Mouse (Mus musculus): Measurements from ENCODE around the gene Miga1. TPM values are rescaled to one million over a fixed set of nuclear protein-coding genes. Genes with fewer than 3 reads are reported as not detected.
"Not testable (repeated sequence)": the region's sequence is repeated elsewhere in the genome, so short reads cannot be mapped to it uniquely, and the experiment has no call there.

The Miga1 gene
- polyA plus RNA-seq, 1 experiment = 5.2 TPM

- no peaks in the 10 kb centered on the region for H3K27me3 ChIP-seq (replicated peaks)
- no peaks in the 10 kb centered on the region for H3K9me3 ChIP-seq
- H3K4me1 ChIP-seq = peaks cover 8% of the 10 kb centered on the region
- no peak overlapping the region for H3K4me3 ChIP-seq (replicated peaks)
- H3K36me3 ChIP-seq (replicated peaks; ENCODE audit: low read length) = peaks cover 53% of the 10 kb centered on the region
- no peak for TF ChIP-seq GATA1 (IDR thresholded peaks at IDR 0.05; ENCODE audit: borderline replicate concordance, low read length)
- no peak for TF ChIP-seq FLI1 (IDR thresholded peaks at IDR 0.05; ENCODE audit: low read length)
Observed at GRCm38 (mm10) chr3:152332545-152333300, 7.5 kb downstream of the Miga1 start.

- TF ChIP-seq FLI1 (IDR thresholded peaks at IDR 0.05; ENCODE audit: low read length) (no peak), GATA1 (IDR thresholded peaks at IDR 0.05; ENCODE audit: borderline replicate concordance, low read length) (no peak)
- Histone ChIP-seq H3K9me3 (no peaks in the 10 kb centered on the region), H3K4me3 (replicated peaks) (no peak overlapping the region), H3K27me3 (replicated peaks) (no peaks in the 10 kb centered on the region), H3K4me1 (peaks cover 8% of the 10 kb centered on the region), H3K36me3 (replicated peaks; ENCODE audit: low read length) (peaks cover 47% of the 10 kb centered on the region)
Observed at GRCm38 (mm10) chr3:152332104-152332503, 8.1 kb downstream of the Miga1 start.

- Histone ChIP-seq H3K4me3 (replicated peaks) (no peak overlapping the region), H3K27me3 (replicated peaks) (no peaks in the 10 kb centered on the region), H3K9me3 (no peaks in the 10 kb centered on the region), H3K4me1 (peaks cover 3% of the 10 kb centered on the region), H3K36me3 (replicated peaks; ENCODE audit: low read length) (peaks cover 34% of the 10 kb centered on the region)
- TF ChIP-seq GATA1 (IDR thresholded peaks at IDR 0.05; ENCODE audit: borderline replicate concordance, low read length) = no peak
- no peak for TF ChIP-seq FLI1 (IDR thresholded peaks at IDR 0.05; ENCODE audit: low read length)
Observed at GRCm38 (mm10) chr3:152321765-152322547, 18.3 kb downstream of the Miga1 start.

- Histone ChIP-seq H3K36me3 (replicated peaks; ENCODE audit: low read length) (peaks cover 34% of the 10 kb centered on the region), H3K27me3 (replicated peaks) (no peaks in the 10 kb centered on the region), H3K4me1 (peaks cover 9% of the 10 kb centered on the region), H3K9me3 (no peaks in the 10 kb centered on the region), H3K4me3 (replicated peaks) (no peak overlapping the region)
- TF ChIP-seq GATA1 (IDR thresholded peaks at IDR 0.05; ENCODE audit: borderline replicate concordance, low read length) = no peak
- no peak for TF ChIP-seq FLI1 (IDR thresholded peaks at IDR 0.05; ENCODE audit: low read length)
Observed at GRCm38 (mm10) chr3:152320972-152321645, 19.1 kb downstream of the Miga1 start.

GRCm38 (mm10) chr3:152316447-152317173 is 23.6 kb downstream of the Miga1 start:
- peaks cover 44% of the 10 kb centered on the region for H3K36me3 ChIP-seq (replicated peaks; ENCODE audit: low read length)
- not testable (repeated sequence) for H3K27me3 ChIP-seq (replicated peaks); H3K4me3 ChIP-seq (replicated peaks); H3K9me3 ChIP-seq
- peaks cover 17% of the 10 kb centered on the region for H3K4me1 ChIP-seq

GRCm38 (mm10) chr3:152315613-152316012 is 24.6 kb downstream of the Miga1 start:
- Histone ChIP-seq H3K9me3 (no peaks in the 10 kb centered on the region), H3K36me3 (replicated peaks; ENCODE audit: low read length) (peaks cover 38% of the 10 kb centered on the region), H3K4me3 (replicated peaks) (no peak overlapping the region), H3K27me3 (replicated peaks) (no peaks in the 10 kb centered on the region), H3K4me1 (peaks cover 17% of the 10 kb centered on the region)
- TF ChIP-seq FLI1 (IDR thresholded peaks at IDR 0.05; ENCODE audit: low read length) (no peak), GATA1 (IDR thresholded peaks at IDR 0.05; ENCODE audit: borderline replicate concordance, low read length) (no peak)

- peaks cover 43% of the 10 kb centered on the region for H3K36me3 ChIP-seq (replicated peaks; ENCODE audit: low read length)
- not testable (repeated sequence) for H3K9me3 ChIP-seq; H3K27me3 ChIP-seq (replicated peaks)
- peak overlapping the region; percentile 38 for H3K4me3 ChIP-seq (replicated peaks)
- peaks cover 17% of the 10 kb centered on the region for H3K4me1 ChIP-seq
Observed at GRCm38 (mm10) chr3:152314666-152315065, 25.5 kb downstream of the Miga1 start.

GRCm38 (mm10) chr3:152309250-152309645 is 31.0 kb downstream of the Miga1 start:
- H3K27me3 ChIP-seq (replicated peaks) = no peaks in the 10 kb centered on the region
- H3K4me1 ChIP-seq = peaks cover 10% of the 10 kb centered on the region
- TF ChIP-seq FLI1 (IDR thresholded peaks at IDR 0.05; ENCODE audit: low read length) (no peak), GATA1 (IDR thresholded peaks at IDR 0.05; ENCODE audit: borderline replicate concordance, low read length) (no peak)
- peaks cover 69% of the 10 kb centered on the region for H3K36me3 ChIP-seq (replicated peaks; ENCODE audit: low read length)
- no peak overlapping the region for H3K4me3 ChIP-seq (replicated peaks)
- no peaks in the 10 kb centered on the region for H3K9me3 ChIP-seq

GRCm38 (mm10) chr3:152308485-152309249 is 31.5 kb downstream of the Miga1 start:
- Histone ChIP-seq H3K36me3 (replicated peaks; ENCODE audit: low read length) (peaks cover 66% of the 10 kb centered on the region), H3K9me3 (no peaks in the 10 kb centered on the region), H3K4me1 (peaks cover 13% of the 10 kb centered on the region), H3K27me3 (replicated peaks) (no peaks in the 10 kb centered on the region), H3K4me3 (replicated peaks) (no peak overlapping the region)
- no peak for TF ChIP-seq FLI1 (IDR thresholded peaks at IDR 0.05; ENCODE audit: low read length)
- TF ChIP-seq GATA1 (IDR thresholded peaks at IDR 0.05; ENCODE audit: borderline replicate concordance, low read length) = no peak

All from megakaryocyte, embryonic 14.5 days (primary cell).